Mouse (Mus musculus) gastrocnemius, postnatal 14 days (tissue): ENCODE results near the gene Spata1. TPM values are rescaled to one million over a fixed set of nuclear protein-coding genes. Genes with fewer than 3 reads are reported as not detected.

ENCODE experiments used
- DNase-seq: peaks from one replicate; pipeline ENCODE4 v3.0.0; 2021; ENCODE audit warnings: mixed read lengths
- intact Hi-C: fragments of 180-260 bp; cut with DNase I; formaldehyde crosslinking; loops from one replicate; pipeline ENCODE4 v1.15.1; 2025; ENCODE audit warnings: low total_unique reads
- total RNA-seq, 2 experiments: library from RNA; stranded (reverse); gene quantifications; 2 replicates each; pipeline ENCODE4 v1.2.3; 2021

Spata1 gene
- total RNA-seq, 2 experiments from 2014 or later: 2.5 to 3.7 TPM

DNA sequence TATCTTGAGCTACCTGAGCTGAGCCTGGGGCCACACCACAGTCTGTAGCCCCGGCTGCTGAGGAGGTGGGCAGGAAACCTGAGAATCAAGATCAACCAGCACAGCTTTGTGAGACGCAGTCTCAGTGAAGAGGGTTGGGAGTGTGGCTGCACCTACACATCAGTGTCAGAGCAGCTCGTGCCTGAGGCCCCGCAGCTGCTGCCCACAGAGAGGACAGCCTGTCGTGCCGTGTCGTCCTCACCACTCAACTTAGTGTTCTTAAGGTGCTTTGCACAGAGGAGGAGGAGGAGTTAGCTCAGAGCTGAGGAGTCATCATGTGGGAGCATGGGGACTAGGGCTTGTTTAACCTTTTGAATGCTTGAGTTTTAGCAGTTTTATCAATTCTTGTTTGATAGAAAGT lies 73.7 kb downstream of the Spata1 start:
- DNase-seq: no peak
- intact Hi-C loops: no loop called here

DNA sequence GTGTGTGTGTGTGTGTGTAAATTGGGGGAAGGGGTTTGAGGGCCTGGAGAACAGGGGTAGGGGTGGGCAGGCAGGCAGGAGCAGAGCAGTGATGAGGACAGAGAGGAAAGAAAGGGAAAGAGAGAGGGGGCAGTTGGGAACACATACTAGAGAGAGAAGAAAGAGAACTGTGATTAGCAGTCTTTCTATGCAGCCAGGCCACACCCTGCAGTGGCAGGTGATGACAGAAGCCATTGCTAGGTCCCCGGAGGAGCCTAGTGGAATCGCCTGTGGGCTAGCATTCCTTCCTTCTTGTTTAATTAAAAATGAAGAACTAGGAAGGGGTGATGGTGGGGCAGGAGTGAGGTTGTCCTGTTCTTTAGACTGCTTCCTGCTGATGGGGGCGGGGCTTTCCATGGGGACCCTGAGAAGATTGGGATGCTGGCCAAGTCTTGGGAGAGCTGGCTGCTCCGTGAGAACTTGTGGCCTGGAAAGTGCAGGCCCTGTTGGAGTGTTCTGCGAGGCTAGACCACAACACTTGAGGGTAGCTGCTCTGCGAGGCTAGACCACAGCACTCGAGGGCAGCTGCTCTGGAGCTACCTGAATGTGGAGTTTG lies 75.2 kb downstream of the Spata1 start:
- DNase-seq: no peak
- intact Hi-C loops: no loop called here

DNA sequence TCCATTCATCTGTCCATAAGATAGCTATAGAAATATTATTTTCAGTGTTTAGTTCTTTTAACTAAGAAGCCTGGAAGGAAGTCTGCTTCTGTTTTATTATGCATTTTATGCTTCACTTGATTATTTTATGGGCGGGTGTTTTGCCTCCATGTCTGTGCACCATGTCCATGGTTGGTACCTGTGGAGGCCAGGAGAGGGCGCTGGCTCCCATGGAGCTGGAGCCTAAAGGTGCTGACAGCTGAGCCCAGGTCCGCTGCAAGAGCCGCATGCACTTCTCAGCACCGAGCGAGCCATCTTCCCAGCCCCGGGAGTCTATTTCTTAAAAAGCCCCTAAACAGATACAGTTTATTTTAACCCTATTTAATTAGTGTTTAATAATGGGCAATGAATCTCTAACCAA lies 75.8 kb downstream of the Spata1 start:
- no peak for DNase-seq
- intact Hi-C loops: no loop called here

DNA sequence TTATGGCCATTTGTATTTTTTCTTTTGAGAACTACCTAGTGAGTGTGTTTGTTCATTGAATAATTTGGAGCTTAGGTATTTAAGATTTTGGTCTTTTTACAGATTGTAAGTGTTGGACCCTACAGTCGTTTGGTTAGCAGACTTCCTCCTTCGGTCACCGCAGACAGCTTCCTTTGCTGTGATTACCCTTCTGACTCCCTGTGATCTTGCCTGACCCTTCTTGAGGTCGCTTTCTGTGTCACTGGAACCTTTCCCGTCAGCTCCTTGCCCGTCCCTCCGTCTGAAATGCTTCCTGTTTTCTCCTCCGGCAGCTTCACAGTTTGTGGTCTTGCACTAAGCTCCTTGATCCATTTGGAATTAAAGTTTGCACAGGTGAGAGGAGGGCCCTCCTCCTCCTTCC lies 77.8 kb downstream of the Spata1 start:
- intact Hi-C loops: no loop called here
- no peak for DNase-seq

- intact Hi-C loops: no loop called here
- DNase-seq: no peak
Measured at GRCm38 (mm10) chr3:146419992-146420537, 79.5 kb downstream of the Spata1 start.

- no peak for DNase-seq
- intact Hi-C loops: no loop called here
Measured at GRCm38 (mm10) chr3:146419534-146419933, 80.0 kb downstream of the Spata1 start.

- intact Hi-C loops: no loop called here
- DNase-seq: no peak
Measured at GRCm38 (mm10) chr3:146418901-146419300, 80.7 kb downstream of the Spata1 start.

DNA sequence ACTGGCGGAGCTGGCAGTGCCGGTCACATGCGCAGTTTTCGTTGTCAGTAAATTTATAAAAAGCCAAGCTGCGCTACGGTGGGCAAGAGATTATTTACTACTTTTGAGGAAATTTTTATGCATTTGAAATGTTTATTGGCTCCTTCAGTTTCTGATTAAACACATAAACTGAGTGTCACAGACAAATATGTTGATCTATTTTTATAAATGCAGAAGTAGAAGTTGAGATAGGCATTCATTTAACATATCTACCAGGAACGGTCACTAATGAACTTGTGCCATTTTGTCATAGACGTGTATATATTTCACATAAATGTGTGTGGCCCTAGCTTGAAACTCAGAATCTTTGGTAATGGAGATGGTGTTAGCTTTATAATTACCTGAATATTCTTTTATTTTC lies 81.7 kb downstream of the Spata1 start:
- intact Hi-C loops: no loop called here
- DNase-seq: no peak

GRCm38 (mm10) chr3:146414555-146414954 lies 85.0 kb downstream of the Spata1 start:
- intact Hi-C loops: no loop called here
- no peak for DNase-seq

- DNase-seq: no peak
- intact Hi-C loops: no loop called here
Measured at GRCm38 (mm10) chr3:146413992-146414391, 85.6 kb downstream of the Spata1 start.

GRCm38 (mm10) chr3:146413016-146413415 lies 86.5 kb downstream of the Spata1 start:
- DNase-seq: no peak
- intact Hi-C loops: no loop called here

DNA sequence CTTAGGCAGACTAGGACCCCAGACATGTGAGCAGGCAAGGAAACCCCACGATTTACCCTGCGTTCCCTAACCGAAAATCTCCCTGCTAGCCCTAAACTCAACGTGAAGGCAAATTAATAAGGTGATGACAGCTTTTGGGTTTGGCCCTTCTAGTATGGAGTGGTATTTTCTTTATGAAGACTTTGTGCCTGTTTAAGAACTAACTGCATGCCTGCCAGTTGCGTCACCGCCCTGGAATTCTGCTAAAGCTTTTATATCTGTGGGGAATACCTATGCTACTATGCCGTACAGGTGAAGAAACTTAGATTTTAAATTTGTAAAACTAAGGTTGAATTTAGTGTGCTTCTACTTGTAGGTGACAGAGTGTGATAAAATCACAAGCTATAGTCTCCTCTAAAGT lies 87.1 kb downstream of the Spata1 start:
- intact Hi-C loops: no loop called here

GRCm38 (mm10) chr3:146412008-146412407 lies 87.5 kb downstream of the Spata1 start:
- intact Hi-C loops: no loop called here
- DNase-seq: no peak

More for the DNA sequence above, 87.1 kb downstream of the Spata1 start:
- no peak for DNase-seq

GRCm38 (mm10) chr3:146410114-146410513 lies 89.4 kb downstream of the Spata1 start:
- intact Hi-C loops: no loop called here
- DNase-seq: no peak

Other genes with a start within 250 kb of the Spata1 start
- gene Ssx2ip, start 95.1 kb downstream of the Spata1 start, total RNA-seq: 10 to 100 TPM; 15.6 to 16.7 TPM
- gene Ctbs, start 50.0 kb downstream of the Spata1 start, total RNA-seq: 1 to 10 TPM; 4.2 to 4.7 TPM
- gene Gng5, start 54 bp upstream of the Spata1 start, total RNA-seq: 100 to 1,000 TPM; 233 to 275 TPM
- gene Rpf1, start 21.7 kb upstream of the Spata1 start, total RNA-seq: 10 to 100 TPM; 12.9 to 14.5 TPM
- gene Uox, start 70.7 kb upstream of the Spata1 start, total RNA-seq: not detected
- not detected for gene Dnase2b, start 115.8 kb upstream of the Spata1 start, total RNA-seq
- gene 4930503B20Rik, start 151.6 kb upstream of the Spata1 start, total RNA-seq: not detected
- 1 to 10 TPM in 1 of 2 experiments, under 1 TPM in 1; 0.57 to 1.7 TPM for gene Samd13, start 185.8 kb upstream of the Spata1 start, total RNA-seq